Mouse (Mus musculus) lung, embryonic 16.5 days (tissue): ENCODE results near the gene Junb. TPM values are rescaled to one million over a fixed set of nuclear protein-coding genes. Genes with fewer than 3 reads are reported as not detected.

Source experiments
- ATAC-seq: fragments of 200-750 bp; cut with Nextera tagmentation; 2 replicates; pipeline ENCODE4 v1.8.0; 2017; ENCODE audit warnings: low read depth, mild to moderate bottlenecking, moderate library complexity
- H3K27ac ChIP-seq: fragments of 300-500 bp; sonication (generic); 2 replicates; pipeline ENCODE4 v1.5.1; 2014; ENCODE audit warnings: mild to moderate bottlenecking, control low read depth, low read length
- H3K27me3 ChIP-seq: fragments of 300-500 bp; sonication (generic); 2 replicates; pipeline ENCODE4 v1.6.1; 2014; ENCODE audit warnings: low read depth, low read length, mixed read lengths; ENCODE audit not compliant: control insufficient read depth, insufficient read depth
- H3K36me3 ChIP-seq: fragments of 300-500 bp; sonication (generic); 2 replicates; pipeline ENCODE4 v1.6.1; 2014; ENCODE audit warnings: low read length; ENCODE audit not compliant: control insufficient read depth, insufficient read depth
- H3K4me1 ChIP-seq: fragments of 300-500 bp; sonication (generic); replicated peaks from 2 replicates; pipeline ENCODE4 v1.6.1; 2014; ENCODE audit warnings: low read length, mixed read lengths; ENCODE audit not compliant: control insufficient read depth, insufficient read depth
- H3K4me2 ChIP-seq: fragments of 300-500 bp; sonication (generic); 2 replicates; pipeline ENCODE4 v1.6.1; 2014; ENCODE audit warnings: low read depth, low read length, control low read depth
- H3K4me3 ChIP-seq: fragments of 300-500 bp; sonication (generic); 2 replicates; pipeline ENCODE4 v1.5.1; 2014; ENCODE audit warnings: mild to moderate bottlenecking, low read length, control low read depth
- H3K9ac ChIP-seq: fragments of 300-500 bp; sonication (generic); 2 replicates; pipeline ENCODE4 v1.6.1; 2014; ENCODE audit warnings: low read length, control low read depth
- H3K9me3 ChIP-seq: fragments of 300-500 bp; sonication (generic); 2 replicates; pipeline ENCODE4 v1.6.1; 2016; ENCODE audit warnings: low read length; ENCODE audit not compliant: control insufficient read depth
- WGBS: fragments of 180-500 bp; shearing (Covaris S2); extraction: QIAGEN DNeasy Blood & Tissue Kit; methylation state at CpG from one replicate; pipeline ENCODE4 v1.1.7; 2014; 5-methylcytosine and 5-hydroxymethylcytosine counted together
- polyA plus RNA-seq: library from polyadenylated mRNA; unstranded; fragments of >200 nt; fragmentation: Nextera tagmentation; extraction: Ambion mirVana; gene quantifications from 2 replicates; pipeline ENCODE4 v1.2.1, GENCODE M21; 2015

Gene Junb
- polyA plus RNA-seq, 1 experiment from 2014 or later: 13.7 TPM

GRCm38 (mm10) chr8:84990836-84991235 lies 12.3 kb upstream of the Junb start:
- H3K4me2 ChIP-seq: peak overlapping the region; percentile 88
- no peaks in the 10 kb centered on the region for H3K36me3 ChIP-seq
- WGBS: 2% methylated on average over 15 of the region's 15 CpGs
- H3K4me1 ChIP-seq: peaks cover 19% of the 10 kb centered on the region
- H3K27me3 ChIP-seq: no peaks in the 10 kb centered on the region; the same call in 1 of the 2 replicates
- peak; percentile 70 for ATAC-seq
- H3K27ac ChIP-seq: peak overlapping the region; percentile 93
- H3K4me3 ChIP-seq: peak overlapping the region; percentile 73
- H3K9me3 ChIP-seq: no peaks in the 10 kb centered on the region
- H3K9ac ChIP-seq: peak overlapping the region; percentile 82

- Histone ChIP-seq H3K4me3 (peak within 1 kb of the TSS; percentile 73), H3K27ac (peak within 1 kb of the TSS; percentile 94), H3K4me2 (peak within 1 kb of the TSS; percentile 88), H3K4me1 (peaks cover 22% of the 10 kb centered on the region), H3K36me3 (no peaks in the 10 kb centered on the region), H3K9ac (peak within 1 kb of the TSS; percentile 82), H3K9me3 (no peaks in the 10 kb centered on the region), H3K27me3 (no peaks in the 10 kb centered on the region; the same call in 1 of the 2 replicates)
- under 1% methylated on average over 27 of the region's 28 CpGs for WGBS
- ATAC-seq: peak; percentile 91
These were observed 11.8 kb upstream of the Junb start, which contains the start of gene Hook2 for GRCm38 (mm10) chr8:84990349-84990748. Gene Hook2 (plus strand): TSS chr8:84990603.

- no peaks in the 10 kb centered on the region for H3K36me3 ChIP-seq
- WGBS: under 1% methylated on average over 15 of the region's 15 CpGs
- ATAC-seq: peak; percentile 64
- peak overlapping the region; percentile 94 for H3K27ac ChIP-seq
- peaks cover 28% of the 10 kb centered on the region for H3K4me1 ChIP-seq
- peak overlapping the region; percentile 73 for H3K4me3 ChIP-seq
- H3K4me2 ChIP-seq: peak overlapping the region; percentile 88
- no peaks in the 10 kb centered on the region for H3K9me3 ChIP-seq
- H3K27me3 ChIP-seq: no peaks in the 10 kb centered on the region
- H3K9ac ChIP-seq: peak overlapping the region; percentile 75
These were observed 11.3 kb upstream of the Junb start for GRCm38 (mm10) chr8:84989810-84990209.

- WGBS: 14% methylated on average over 15 of the region's 15 CpGs
- Histone ChIP-seq H3K4me1 (peaks cover 32% of the 10 kb centered on the region), H3K9ac (peak overlapping the region; percentile 29), H3K36me3 (no peaks in the 10 kb centered on the region), H3K4me3 (peak overlapping the region; percentile 17; the same call in 1 of the 2 replicates), H3K27ac (peak overlapping the region; percentile 66), H3K4me2 (peak overlapping the region; percentile 88), H3K9me3 (no peaks in the 10 kb centered on the region), H3K27me3 (no peaks in the 10 kb centered on the region)
- no peak for ATAC-seq
These were observed 10.8 kb upstream of the Junb start for GRCm38 (mm10) chr8:84989311-84989731.

- ATAC-seq: no peak
- 60% methylated on average over 2 of the region's 2 CpGs for WGBS
- Histone ChIP-seq H3K9me3 (no peaks in the 10 kb centered on the region), H3K4me2 (no peak overlapping the region), H3K27me3 (no peaks in the 10 kb centered on the region), H3K36me3 (no peaks in the 10 kb centered on the region), H3K4me3 (no peak overlapping the region), H3K9ac (no peak overlapping the region), H3K4me1 (peaks cover 40% of the 10 kb centered on the region), H3K27ac (no peak overlapping the region)
These were observed 9.4 kb upstream of the Junb start for GRCm38 (mm10) chr8:84987903-84988302.

- H3K9ac ChIP-seq: no peak overlapping the region
- WGBS: 70% methylated on average over 5 of the region's 5 CpGs
- no peaks in the 10 kb centered on the region for H3K36me3 ChIP-seq
- ATAC-seq: no peak
- H3K27me3 ChIP-seq: no peaks in the 10 kb centered on the region
- H3K4me3 ChIP-seq: no peak overlapping the region
- no peaks in the 10 kb centered on the region for H3K9me3 ChIP-seq
- no peak overlapping the region for H3K27ac ChIP-seq
- no peak overlapping the region for H3K4me2 ChIP-seq
- peaks cover 43% of the 10 kb centered on the region for H3K4me1 ChIP-seq
These were observed 8.9 kb upstream of the Junb start for GRCm38 (mm10) chr8:84987388-84987787.

GRCm38 (mm10) chr8:84986379-84986945 lies 7.9 kb upstream of the Junb start:
- no peaks in the 10 kb centered on the region for H3K36me3 ChIP-seq
- WGBS: 35% methylated on average over 8 of the region's 8 CpGs
- peaks cover 53% of the 10 kb centered on the region for H3K4me1 ChIP-seq
- H3K9ac ChIP-seq: peak overlapping the region; percentile 61
- no peaks in the 10 kb centered on the region for H3K27me3 ChIP-seq
- no peak for ATAC-seq
- H3K9me3 ChIP-seq: no peaks in the 10 kb centered on the region
- H3K4me2 ChIP-seq: peak overlapping the region; percentile 83
- peak overlapping the region; percentile 92 for H3K27ac ChIP-seq
- peak overlapping the region; percentile 51 for H3K4me3 ChIP-seq

GRCm38 (mm10) chr8:84985684-84986378 lies 7.3 kb upstream of the Junb start:
- Histone ChIP-seq H3K27me3 (no peaks in the 10 kb centered on the region), H3K4me2 (peak overlapping the region; percentile 83), H3K4me1 (peaks cover 55% of the 10 kb centered on the region), H3K27ac (peak overlapping the region; percentile 92), H3K36me3 (no peaks in the 10 kb centered on the region), H3K9me3 (no peaks in the 10 kb centered on the region), H3K4me3 (peak overlapping the region; percentile 51), H3K9ac (peak overlapping the region; percentile 61)
- ATAC-seq: peak; percentile 32
- under 1% methylated on average over 53 of the region's 53 CpGs for WGBS

- Histone ChIP-seq H3K9me3 (no peaks in the 10 kb centered on the region), H3K9ac (peak overlapping the region; percentile 61), H3K4me2 (peak overlapping the region; percentile 83), H3K4me1 (peaks cover 60% of the 10 kb centered on the region), H3K36me3 (no peaks in the 10 kb centered on the region), H3K27me3 (no peaks in the 10 kb centered on the region), H3K27ac (peak overlapping the region; percentile 92), H3K4me3 (peak overlapping the region; percentile 51)
- ATAC-seq: no peak
- WGBS: 1% methylated on average over 23 of the region's 23 CpGs
These were observed 6.6 kb upstream of the Junb start for GRCm38 (mm10) chr8:84985049-84985683.
